Mouse (Mus musculus) MEL (cell line): ENCODE measurements around the gene Fgd3. TPM values are rescaled to one million over a fixed set of nuclear protein-coding genes. Genes with fewer than 3 reads are reported as not detected.

Experiments
- DNase-seq: peaks from one replicate; pipeline ENCODE4 v3.0.0; 2011; ENCODE audit warnings: low read depth, low spot score
- H3K27ac ChIP-seq: 2 replicates; pipeline ENCODE4 v1.5.1; 2012; ENCODE audit warnings: low read depth, mild to moderate bottlenecking, control low read depth, low read length, moderate library complexity; ENCODE audit not compliant: control insufficient read depth
- H3K27me3 ChIP-seq, 2 experiments: fragments of 150-350 bp in 1 of 2; sonication (generic) in 1 of 2; 2 replicates each; pipeline ENCODE4 v1.6.1; 2012; ENCODE audit warnings: low read length in 2 of 2, mild to moderate bottlenecking in 2 of 2, improper control_type of control experiment in 1 of 2, moderate library complexity in 1 of 2; ENCODE audit not compliant: insufficient read depth in 2 of 2, control insufficient read depth in 1 of 2
- H3K36me3 ChIP-seq, 2 experiments: 2 replicates each; pipeline ENCODE4 v1.6.1; 2012 to 2014; ENCODE audit warnings: low read length in 2 of 2, improper control_type of control experiment in 1 of 2, inconsistent platforms in 1 of 2, mild to moderate bottlenecking in 1 of 2; ENCODE audit not compliant: insufficient read depth in 2 of 2, control insufficient read depth in 1 of 2
- H3K4me1 ChIP-seq, 2 experiments: fragments of 150-350 bp in 1 of 2; sonication (generic) in 1 of 2; 2 replicates each; pipeline ENCODE4 v1.6.1; 2012; ENCODE audit warnings: low read length in 2 of 2, improper control_type of control experiment in 1 of 2, mild to moderate bottlenecking in 1 of 2; ENCODE audit not compliant: insufficient read depth in 2 of 2, control insufficient read depth in 1 of 2
- H3K4me3 ChIP-seq, 2 experiments: fragments of 150-350 bp in 1 of 2; sonication (generic) in 1 of 2; 2 replicates each; pipeline ENCODE4 v1.5.1; 2012; ENCODE audit warnings: low read depth in 2 of 2, low read length in 2 of 2, mild to moderate bottlenecking in 2 of 2, moderate library complexity in 2 of 2, control low read depth in 1 of 2, improper control_type of control experiment in 1 of 2; ENCODE audit not compliant: control insufficient read depth in 1 of 2, insufficient read depth in 1 of 2
- H3K79me2 ChIP-seq: 2 replicates; pipeline ENCODE4 v1.6.1; 2012; ENCODE audit warnings: mild to moderate bottlenecking, low read length, moderate library complexity; ENCODE audit not compliant: control insufficient read depth, poor library complexity, insufficient read depth
- H3K9ac ChIP-seq: 2 replicates; pipeline ENCODE4 v1.6.1; 2012; ENCODE audit warnings: low read depth, mild to moderate bottlenecking, control low read depth, low read length, moderate library complexity; ENCODE audit not compliant: control insufficient read depth, poor library complexity, severe bottlenecking
- H3K9me3 ChIP-seq: fragments of 150-350 bp; sonication (generic); replicated peaks from 2 replicates; pipeline ENCODE4 v1.6.1; 2012; ENCODE audit warnings: mild to moderate bottlenecking, low read length, improper control_type of control experiment, moderate library complexity; ENCODE audit not compliant: insufficient read depth
- BHLHE40 ChIP-seq: IDR thresholded peaks from 2 replicates; pipeline ENCODE4 v1.6.1; 2012; ENCODE audit warnings: low read depth, mild to moderate bottlenecking, inconsistent platforms, low read length, improper control_type of control experiment, borderline replicate concordance
- CHD1 ChIP-seq: IDR thresholded peaks from 2 replicates; pipeline ENCODE4 v1.6.1; 2012; ENCODE audit warnings: low read depth, mild to moderate bottlenecking, inconsistent platforms, low read length, improper control_type of control experiment
- CHD2 ChIP-seq: IDR thresholded peaks from 2 replicates; pipeline ENCODE4 v1.6.1; 2011; ENCODE audit warnings: low read length, improper control_type of control experiment
- CTCF ChIP-seq, 3 experiments: IDR thresholded peaks in 2 of 3; conservative IDR thresholded peaks in 1 of 3; 2 replicates each; pipeline ENCODE4 v1.5.1; 2011 to 2012; ENCODE audit warnings: low read length in 3 of 3, low read depth in 2 of 3, mild to moderate bottlenecking in 2 of 3, improper control_type of control experiment in 1 of 3, inconsistent platforms in 1 of 3, mixed read lengths in 1 of 3, moderate library complexity in 1 of 3; ENCODE audit not compliant: control insufficient read depth in 1 of 3, insufficient read depth in 1 of 3, poor library complexity in 1 of 3, severe bottlenecking in 1 of 3
- E2F4 ChIP-seq: IDR thresholded peaks from 2 replicates; pipeline ENCODE4 v1.6.1; 2011; ENCODE audit warnings: low read depth, low read length, improper control_type of control experiment, borderline replicate concordance
- ELF1 ChIP-seq: IDR thresholded peaks from 2 replicates; pipeline ENCODE4 v1.6.1; 2014; ENCODE audit warnings: low read depth, mild to moderate bottlenecking, inconsistent platforms, low read length, improper control_type of control experiment, moderate library complexity
- ETS1 ChIP-seq: IDR thresholded peaks from 2 replicates; pipeline ENCODE4 v1.6.1; 2012; ENCODE audit warnings: low read depth, mild to moderate bottlenecking, inconsistent platforms, low read length, improper control_type of control experiment, moderate library complexity
- GATA1 ChIP-seq: IDR thresholded peaks from 2 replicates; pipeline ENCODE4 v1.6.1; 2011; ENCODE audit warnings: low read depth, low read length, improper control_type of control experiment
- HCFC1 ChIP-seq: IDR thresholded peaks from 2 replicates; pipeline ENCODE4 v1.6.1; 2012; ENCODE audit warnings: low read depth, mild to moderate bottlenecking, inconsistent platforms, low read length, improper control_type of control experiment, moderate library complexity
- JUND ChIP-seq: IDR thresholded peaks from 2 replicates; pipeline ENCODE4 v1.6.1; 2011; ENCODE audit warnings: low read depth, mild to moderate bottlenecking, improper control_type of control experiment, low read length
- KAT2A ChIP-seq: conservative IDR thresholded peaks from 2 replicates; pipeline ENCODE4 v1.6.1; 2012; ENCODE audit warnings: low read depth, low read length, improper control_type of control experiment, inconsistent platforms
- MAFK ChIP-seq: IDR thresholded peaks from 2 replicates; pipeline ENCODE4 v1.6.1; 2011; ENCODE audit warnings: low read depth, mild to moderate bottlenecking, low read length, improper control_type of control experiment, borderline replicate concordance
- MAX ChIP-seq: IDR thresholded peaks from 2 replicates; pipeline ENCODE4 v1.6.1; 2011; ENCODE audit warnings: low read length, improper control_type of control experiment
- MAZ ChIP-seq: IDR thresholded peaks from 2 replicates; pipeline ENCODE4 v1.6.1; 2012; ENCODE audit warnings: low read depth, mild to moderate bottlenecking, inconsistent platforms, low read length, improper control_type of control experiment
- MEF2A ChIP-seq: IDR thresholded peaks from 2 replicates; pipeline ENCODE4 v1.6.1; 2014; ENCODE audit warnings: low read depth, mild to moderate bottlenecking, inconsistent platforms, low read length, improper control_type of control experiment; ENCODE audit not compliant: poor library complexity, insufficient replicate concordance, severe bottlenecking; ENCODE audit errors: extremely low read depth
- MXI1 ChIP-seq: IDR thresholded peaks from 2 replicates; pipeline ENCODE4 v1.6.1; 2011; ENCODE audit warnings: mild to moderate bottlenecking, low read depth, low read length, improper control_type of control experiment
- MYB ChIP-seq: IDR thresholded peaks from 2 replicates; pipeline ENCODE4 v1.6.1; 2011; ENCODE audit warnings: mild to moderate bottlenecking, low read depth, low read length, improper control_type of control experiment
- NELFE ChIP-seq: IDR thresholded peaks from 2 replicates; pipeline ENCODE4 v1.6.1; 2011; ENCODE audit warnings: low read depth, low read length, improper control_type of control experiment
- NRF1 ChIP-seq: IDR thresholded peaks from 2 replicates; pipeline ENCODE4 v1.6.1; 2014; ENCODE audit warnings: low read depth, mild to moderate bottlenecking, inconsistent platforms, low read length, improper control_type of control experiment, moderate library complexity; ENCODE audit not compliant: poor library complexity, insufficient read depth, severe bottlenecking
- POLR2A ChIP-seq, 2 experiments: IDR thresholded peaks; 2 replicates each; pipeline ENCODE4 v1.6.1; 2011 to 2012; ENCODE audit warnings: low read length in 2 of 2, mild to moderate bottlenecking in 2 of 2, control low read depth in 1 of 2, improper control_type of control experiment in 1 of 2, low read depth in 1 of 2, moderate library complexity in 1 of 2; ENCODE audit not compliant: control insufficient read depth in 1 of 2, insufficient read depth in 1 of 2, poor library complexity in 1 of 2
- POLR2AphosphoS2 ChIP-seq: IDR thresholded peaks from 2 replicates; pipeline ENCODE4 v1.6.1; 2011; ENCODE audit warnings: low read length, improper control_type of control experiment
- RAD21 ChIP-seq: IDR thresholded peaks from 2 replicates; pipeline ENCODE4 v1.6.1; 2011; ENCODE audit warnings: mild to moderate bottlenecking, low read depth, low read length, improper control_type of control experiment
- RCOR1 ChIP-seq: IDR thresholded peaks from 2 replicates; pipeline ENCODE4 v1.6.1; 2012; ENCODE audit warnings: low read depth, mild to moderate bottlenecking, inconsistent platforms, low read length, improper control_type of control experiment
- SIN3A ChIP-seq: IDR thresholded peaks from 2 replicates; pipeline ENCODE4 v1.6.1; 2012; ENCODE audit warnings: low read length, improper control_type of control experiment, inconsistent platforms
- SMC3 ChIP-seq: IDR thresholded peaks from 2 replicates; pipeline ENCODE4 v1.6.1; 2011; ENCODE audit warnings: low read depth, low read length, improper control_type of control experiment
- TAL1 ChIP-seq: IDR thresholded peaks from 2 replicates; pipeline ENCODE4 v1.6.1; 2012; ENCODE audit warnings: mild to moderate bottlenecking, inconsistent platforms, low read length, moderate library complexity, mixed read lengths
- TBP ChIP-seq: IDR thresholded peaks from 2 replicates; pipeline ENCODE4 v1.8.0; 2011; ENCODE audit warnings: low read depth, low read length, improper control_type of control experiment
- TCF12 ChIP-seq: IDR thresholded peaks from 2 replicates; pipeline ENCODE4 v1.6.1; 2014; ENCODE audit warnings: low read depth, mild to moderate bottlenecking, inconsistent platforms, low read length, improper control_type of control experiment, moderate library complexity
- UBTF ChIP-seq: IDR thresholded peaks from 2 replicates; pipeline ENCODE4 v1.6.1; 2012; ENCODE audit warnings: low read depth, mild to moderate bottlenecking, inconsistent platforms, low read length, improper control_type of control experiment, moderate library complexity, borderline replicate concordance; ENCODE audit not compliant: insufficient read depth
- USF1 ChIP-seq: IDR thresholded peaks from 2 replicates; pipeline ENCODE4 v1.6.1; 2014; ENCODE audit warnings: low read depth, mild to moderate bottlenecking, inconsistent platforms, low read length, improper control_type of control experiment, moderate library complexity
- USF2 ChIP-seq, 2 experiments: IDR thresholded peaks; 2 replicates each; pipeline ENCODE4 v1.6.1; 2011 to 2012; ENCODE audit warnings: improper control_type of control experiment in 2 of 2, low read length in 2 of 2, borderline replicate concordance in 1 of 2, inconsistent platforms in 1 of 2, low read depth in 1 of 2, mild to moderate bottlenecking in 1 of 2; ENCODE audit not compliant: insufficient read depth in 1 of 2
- ZC3H11A ChIP-seq: IDR thresholded peaks from 2 replicates; pipeline ENCODE4 v1.6.1; 2012; ENCODE audit warnings: low read depth, mild to moderate bottlenecking, inconsistent platforms, low read length, improper control_type of control experiment
- ZKSCAN1 ChIP-seq: IDR thresholded peaks from 2 replicates; pipeline ENCODE4 v1.6.1; 2012; ENCODE audit warnings: low read depth, mild to moderate bottlenecking, inconsistent platforms, low read length, improper control_type of control experiment, moderate library complexity
- ZMIZ1 ChIP-seq: IDR thresholded peaks from 2 replicates; pipeline ENCODE4 v1.6.1; 2012; ENCODE audit warnings: low read depth, mild to moderate bottlenecking, inconsistent platforms, low read length, improper control_type of control experiment, moderate library complexity
- ZNF384 ChIP-seq: IDR thresholded peaks from 2 replicates; pipeline ENCODE4 v1.6.1; 2012; ENCODE audit warnings: low read depth, mild to moderate bottlenecking, inconsistent platforms, low read length, improper control_type of control experiment
- polyA plus RNA-seq, 2 experiments: library from polyadenylated mRNA; stranded (reverse) in 1 of 2; unstranded in 1 of 2; fragments of >175 nt in 1 of 2; fragments of >200 nt in 1 of 2; gene quantifications; 2 replicates each; pipeline versions ENCODE4 v1.2.1 to v1.2.4; 2012; ENCODE audit warnings: low replicate concordance in 2 of 2, low read depth in 1 of 2; ENCODE audit not compliant: insufficient read length in 2 of 2, insufficient read depth in 1 of 2, missing spikeins in 1 of 2
- total RNA-seq: library from RNA; depleted of rRNA; stranded (reverse); fragments of 300-350 nt; gene quantifications from 2 replicates; pipeline ENCODE4 v1.2.3, GENCODE M21; 2012

The Fgd3 gene
- total and polyA plus RNA-seq, 3 experiments, result 5.0 to 6.9 TPM; not detected in 1

DNA sequence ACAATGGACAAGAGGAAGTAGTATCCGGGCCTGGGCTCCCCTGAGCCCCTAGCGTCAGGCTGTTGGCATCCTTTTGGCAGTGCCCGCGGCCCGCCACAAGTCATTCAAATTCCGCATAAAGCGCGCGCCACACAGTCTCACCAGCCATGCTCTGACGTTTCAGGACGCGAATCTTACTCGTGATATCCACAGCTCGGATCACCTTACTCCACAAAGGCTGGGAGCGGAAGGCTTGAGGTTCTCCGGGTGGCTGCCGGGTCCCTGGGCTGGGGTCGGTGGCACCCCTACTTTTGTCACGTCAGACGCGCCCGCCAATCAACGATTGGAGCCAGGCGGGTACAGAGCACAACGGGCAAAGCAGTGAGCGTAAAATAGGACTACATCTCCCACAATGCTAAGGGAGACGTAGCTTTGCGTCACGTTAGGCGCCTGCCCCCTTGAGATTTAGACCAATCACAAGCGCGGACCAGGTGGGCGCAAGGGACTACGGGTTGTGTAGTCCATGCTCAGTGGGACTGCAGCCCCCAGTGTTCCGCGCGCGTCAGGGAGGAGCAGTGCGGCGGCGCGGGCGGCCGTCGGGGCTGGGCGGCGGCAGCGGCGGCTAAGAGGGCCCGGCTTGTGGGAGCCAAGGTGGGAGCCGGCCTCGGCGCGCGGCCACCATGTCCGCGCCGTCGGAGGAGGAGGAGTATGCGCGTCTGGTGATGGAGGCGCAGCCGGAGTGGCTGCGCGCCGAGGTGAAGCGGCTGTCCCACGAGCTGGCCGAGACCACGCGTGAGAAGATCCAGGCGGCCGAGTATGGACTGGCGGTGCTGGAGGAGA is 21.1 kb upstream of the Fgd3 start, which contains the start of gene Bicd2:
Bicd2 (plus strand) TSS at position 574 of the 819 bp plus-strand sequence.
- H3K4me3 ChIP-seq, result peak within 1 kb of the TSS; percentile 81 to 86
- peak within 1 kb of the TSS; percentile 75 for H3K9ac ChIP-seq
- peak; percentile 99 for DNase-seq
- H3K36me3 ChIP-seq, result peaks cover 0 to 10% of the 10 kb centered on the region in 2 experiments; a peak in 2 of 4 replicates
- H3K4me1 ChIP-seq, result peaks cover 3 to 23% of the 10 kb centered on the region in 2 experiments; a peak in 3 of 4 replicates
- no peaks in the 10 kb centered on the region for H3K9me3 ChIP-seq
- peaks cover 43% of the 10 kb centered on the region for H3K79me2 ChIP-seq
- peak within 1 kb of the TSS; percentile 55 for H3K27ac ChIP-seq
- no peaks in the 10 kb centered on the region for H3K27me3 ChIP-seq
- TF ChIP-seq POLR2AphosphoS2 (no peak), TBP (0 out of 2 replicates have a peak, but pooled peaks have one; percentile 39), MAFK (no peak), RCOR1 (no peak), ZC3H11A (no peak), HCFC1 (peak; percentile 97), NELFE (peak; percentile 84), MEF2A (no peak), NRF1 (peak; percentile 80), ZMIZ1 (peak; percentile 61; the same call in 1 of the 2 replicates), TAL1 (no peak), MAZ (0 out of 2 replicates have a peak, but pooled peaks have one; percentile 61), UBTF (no peak), MXI1 (peak; percentile 60), ETS1 (no peak), CHD2 (peak; percentile 45; the same call in 1 of the 2 replicates), SMC3 (no peak), JUND (no peak), SIN3A (peak; percentile 79), CTCF (IDR thresholded peaks at IDR 0.05 in 2 of 3, conservative IDR thresholded peaks at IDR 0.05 in 1 of 3; ENCODE audit: control insufficient read depth in 1 of 3, insufficient read depth in 1 of 3, low read depth in 2 of 3, low read length in 3 of 3, poor library complexity in 1 of 3, severe bottlenecking in 1 of 3) (0 out of 6 replicates have a peak, but pooled peaks of 1 of the 3 experiments have one; percentile 1), MYB (no peak), TCF12 (peak; percentile 61; the same call in 1 of the 2 replicates), CHD1 (no peak), RAD21 (no peak), USF1 (peak; percentile 44; the same call in 1 of the 2 replicates), MAX (peak; percentile 74), ZNF384 (no peak), POLR2A (IDR thresholded peaks at IDR 0.05; ENCODE audit: control insufficient read depth in 1 of 2, insufficient read depth in 1 of 2, low read depth in 1 of 2, low read length in 2 of 2, poor library complexity in 1 of 2) (peak; percentile 79 to 90), ZKSCAN1 (no peak), BHLHE40 (no peak), ELF1 (no peak; the same call in 1 of the 2 replicates), USF2 (IDR thresholded peaks at IDR 0.05; ENCODE audit: borderline replicate concordance in 1 of 2, insufficient read depth in 1 of 2, low read depth in 1 of 2, low read length in 2 of 2) (no peak), E2F4 (no peak), KAT2A (peak; percentile 98), GATA1 (no peak)
